Comparison of ENCODE assay signal across 16 mouse cellular contexts in genomic region chr6:94634274-94634673, GRCm38 (mm10).
DNase-seq lines count a peak whose midpoint lies in the region; ATAC-seq and TF ChIP-seq lines count a peak whose summit lies in the region.
"Had no signal": no experiment of that assay in that cellular context is flagged by ENCODE, and none has a peak within 500 bp of the region (broad histone marks: within the 10 kb centered on the region; RNA-seq: fewer than 3 reads in every experiment).

No protein-coding gene starts in this region.

- WGBS in midbrain, postnatal 0 days, result 80% methylated on average over 4 of the region's 4 CpGs
- WGBS in midbrain, embryonic 11.5 days, result 87% methylated on average over 4 of the region's 4 CpGs

- DNase-seq in midbrain, postnatal 0 days (ENCODE audit: low spot score), result no peak
- DNase-seq in midbrain, embryonic 11.5 days (ENCODE audit: low spot score, missing footprints), result no peak
- peak; percentile 16 for DNase-seq in T-cell, adult 2 months (ENCODE audit: low spot score)
- peak; percentile 30 for DNase-seq in induced T-regulatory cell, adult 2 months (ENCODE audit: low read depth)
- DNase-seq in thymus, postnatal 0 days (ENCODE audit: low spot score), result peak; percentile 37
- DNase-seq in layer of hippocampus, adult 11-12 months (ENCODE audit: low spot score), result no peak
- DNase-seq in kidney, adult 18-20 months, result no peak
- DNase-seq in kidney, adult 8-10 months, result no peak
- DNase-seq: adrenal gland, adult 2 months; cerebellum, adult 8-10 months; lung, postnatal 14 days; midbrain, embryonic 14.5 days; right cerebral cortex, adult 18-20 months had no signal

- ATAC-seq in midbrain, postnatal 0 days (ENCODE audit: low FRiP score), result no peak
- no peak for ATAC-seq in midbrain, embryonic 11.5 days (ENCODE audit: low FRiP score)
- ATAC-seq: intestine, postnatal 0 days had no signal

- no peaks in the 10 kb centered on the region for H3K9me3 ChIP-seq in midbrain, postnatal 0 days (ENCODE audit: low read length)
- H3K9me3 ChIP-seq in midbrain, embryonic 11.5 days (ENCODE audit: control insufficient read depth, low read length), result no peaks in the 10 kb centered on the region
- H3K9me3 ChIP-seq: heart, embryonic 15.5 days; neural tube, embryonic 12.5 days had no signal

- no peak overlapping the region for H3K9ac ChIP-seq in midbrain, postnatal 0 days (replicated peaks; ENCODE audit: low read length, poor library complexity, severe bottlenecking)
- no peak overlapping the region for H3K9ac ChIP-seq in midbrain, embryonic 11.5 days (ENCODE audit: low read length)
- H3K9ac ChIP-seq: heart, embryonic 15.5 days; neural tube, embryonic 12.5 days had no signal

- peak overlapping the region; percentile 18; the same call in 1 of the 2 replicates for H3K27ac ChIP-seq in midbrain, postnatal 0 days (ENCODE audit: low read depth, low read length)
- no peak overlapping the region for H3K27ac ChIP-seq in midbrain, embryonic 11.5 days (ENCODE audit: low read depth, low read length)
- H3K27ac ChIP-seq: heart, embryonic 15.5 days; neural tube, embryonic 12.5 days had no signal

- no peaks in the 10 kb centered on the region for H3K36me3 ChIP-seq in midbrain, postnatal 0 days (ENCODE audit: insufficient read depth, low read length)
- no peaks in the 10 kb centered on the region for H3K36me3 ChIP-seq in midbrain, embryonic 11.5 days (ENCODE audit: control insufficient read depth, insufficient read depth, low read length)
- H3K36me3 ChIP-seq: heart, embryonic 15.5 days had no signal

- H3K4me3 ChIP-seq in midbrain, postnatal 0 days (ENCODE audit: low read depth, low read length), result no peak overlapping the region
- H3K4me3 ChIP-seq in midbrain, embryonic 11.5 days (ENCODE audit: low read depth, low read length), result no peak overlapping the region
- H3K4me3 ChIP-seq: heart, embryonic 15.5 days; neural tube, embryonic 12.5 days had no signal

- H3K27me3 ChIP-seq in midbrain, postnatal 0 days (ENCODE audit: insufficient read depth, low read length), result no peaks in the 10 kb centered on the region
- no peaks in the 10 kb centered on the region for H3K27me3 ChIP-seq in midbrain, embryonic 11.5 days (ENCODE audit: control insufficient read depth, insufficient read depth, low read length)
- H3K27me3 ChIP-seq: heart, embryonic 15.5 days; neural tube, embryonic 12.5 days had no signal

- H3K4me2 ChIP-seq in midbrain, postnatal 0 days (ENCODE audit: low read depth, low read length, poor library complexity, severe bottlenecking), result no peak overlapping the region
- H3K4me2 ChIP-seq in midbrain, embryonic 11.5 days, result no peak overlapping the region
- H3K4me2 ChIP-seq: heart, embryonic 15.5 days; neural tube, embryonic 12.5 days had no signal

- H3K4me1 ChIP-seq in midbrain, postnatal 0 days (ENCODE audit: insufficient read depth, low read length), result peaks cover 4% of the 10 kb centered on the region; the same call in 1 of the 2 replicates
- peaks cover 39% of the 10 kb centered on the region for H3K4me1 ChIP-seq in midbrain, embryonic 11.5 days (ENCODE audit: control insufficient read depth, insufficient read depth, low read length)

- no peak for TF ChIP-seq CTCF in midbrain, postnatal 0 days (IDR thresholded peaks at IDR 0.05)

Comparison
In these comparisons a context has a peak if more than half of its experiments do, and no peak if none do; other contexts are left out.
1. DNase-seq: peak in T-cell, adult 2 months (single experiment), induced T-regulatory cell, adult 2 months (single experiment) and thymus, postnatal 0 days (single experiment); none in midbrain, postnatal 0 days (single experiment), midbrain, embryonic 11.5 days (single experiment), layer of hippocampus, adult 11-12 months (single experiment), kidney, adult 18-20 months (single experiment) and kidney, adult 8-10 months (0 of 2).